Mouse (Mus musculus): ENCODE measurements around the gene Cmbl. TPM values are rescaled to one million over a fixed set of nuclear protein-coding genes. Genes with fewer than 3 reads are reported as not detected.

Cmbl gene
- total and polyA plus RNA-seq, 2 experiments from 2014 or later: 22.8 to 41.0 TPM

GRCm38 (mm10) chr15:31594260-31594659 is 29.1 kb downstream of the Cmbl start:
- DNase-seq (ENCODE audit: low spot score): no peak
- H3K36me3 ChIP-seq (replicated peaks; ENCODE audit: control insufficient read depth, insufficient read depth, low read length): peaks cover 84% of the 10 kb centered on the region
- peaks cover 1% of the 10 kb centered on the region; the same call in 1 of the 2 replicates for H3K4me1 ChIP-seq (ENCODE audit: control insufficient read depth, insufficient read depth)
- no peak overlapping the region for H3K4me3 ChIP-seq (ENCODE audit: low read depth, low read length)
- H3K4me2 ChIP-seq (ENCODE audit: low read depth, low read length): no peak overlapping the region
- H3K9ac ChIP-seq (replicated peaks; ENCODE audit: low read depth, low read length): no peak overlapping the region
- no peak overlapping the region for H3K27ac ChIP-seq (ENCODE audit: low read depth)
- no peak for TF ChIP-seq EP300 (IDR thresholded peaks at IDR 0.05; ENCODE audit: low read depth)
- TF ChIP-seq CTCF (IDR thresholded peaks at IDR 0.05; ENCODE audit: low read depth): no peak
- no peak for ATAC-seq (ENCODE audit: insufficient read depth, low read depth)
- H3K9me3 ChIP-seq (replicated peaks; ENCODE audit: control insufficient read depth, low read length): no peaks in the 10 kb centered on the region
- WGBS: 90% methylated on average over 14 of the region's 14 CpGs
- H3K27me3 ChIP-seq (ENCODE audit: control insufficient read depth, insufficient read depth, low read length): no peaks in the 10 kb centered on the region

- Histone ChIP-seq H3K4me2 (ENCODE audit: low read depth, low read length) (no peak overlapping the region), H3K36me3 (replicated peaks; ENCODE audit: control insufficient read depth, insufficient read depth, low read length) (peaks cover 70% of the 10 kb centered on the region), H3K4me3 (ENCODE audit: low read depth, low read length) (no peak overlapping the region), H3K4me1 (ENCODE audit: control insufficient read depth, insufficient read depth) (peaks cover 15% of the 10 kb centered on the region), H3K27me3 (ENCODE audit: control insufficient read depth, insufficient read depth, low read length) (no peaks in the 10 kb centered on the region), H3K9me3 (replicated peaks; ENCODE audit: control insufficient read depth, low read length) (no peaks in the 10 kb centered on the region), H3K9ac (replicated peaks; ENCODE audit: low read depth, low read length) (no peak overlapping the region), H3K27ac (ENCODE audit: low read depth) (no peak overlapping the region)
- TF ChIP-seq CTCF (IDR thresholded peaks at IDR 0.05; ENCODE audit: low read depth): no peak
- TF ChIP-seq EP300 (IDR thresholded peaks at IDR 0.05; ENCODE audit: low read depth): no peak
- ATAC-seq (ENCODE audit: insufficient read depth, low read depth) (no peak), DNase-seq (ENCODE audit: low spot score) (no peak)
- WGBS: 57% methylated on average over 7 of the region's 7 CpGs
Measured at GRCm38 (mm10) chr15:31595651-31596050, 30.5 kb downstream of the Cmbl start.

- Histone ChIP-seq H3K27ac (ENCODE audit: low read depth) (no peak overlapping the region), H3K4me3 (ENCODE audit: low read depth, low read length) (no peak overlapping the region), H3K9me3 (replicated peaks; ENCODE audit: control insufficient read depth, low read length) (no peaks in the 10 kb centered on the region), H3K9ac (replicated peaks; ENCODE audit: low read depth, low read length) (no peak overlapping the region; the same call in 1 of the 2 replicates), H3K4me2 (ENCODE audit: low read depth, low read length) (peak overlapping the region; percentile 90; the same call in 1 of the 2 replicates), H3K4me1 (ENCODE audit: control insufficient read depth, insufficient read depth) (peaks cover 18% of the 10 kb centered on the region), H3K27me3 (ENCODE audit: control insufficient read depth, insufficient read depth, low read length) (no peaks in the 10 kb centered on the region), H3K36me3 (replicated peaks; ENCODE audit: control insufficient read depth, insufficient read depth, low read length) (peaks cover 28% of the 10 kb centered on the region)
- DNase-seq (ENCODE audit: low spot score): no peak
- no peak for TF ChIP-seq CTCF (IDR thresholded peaks at IDR 0.05; ENCODE audit: low read depth)
- TF ChIP-seq EP300 (IDR thresholded peaks at IDR 0.05; ENCODE audit: low read depth): no peak
- 59% methylated on average over 4 of the region's 4 CpGs for WGBS
- ATAC-seq (ENCODE audit: insufficient read depth, low read depth): no peak
Measured at GRCm38 (mm10) chr15:31599834-31600233, 34.6 kb downstream of the Cmbl start.

- H3K9me3 ChIP-seq (replicated peaks; ENCODE audit: control insufficient read depth, low read length): no peaks in the 10 kb centered on the region
- peak overlapping the region; percentile 70 for H3K4me3 ChIP-seq (ENCODE audit: low read depth, low read length)
- no peak for DNase-seq (ENCODE audit: low spot score)
- 1% methylated on average over 33 of the region's 33 CpGs for WGBS
- H3K27me3 ChIP-seq (ENCODE audit: control insufficient read depth, insufficient read depth, low read length): no peaks in the 10 kb centered on the region
- peak overlapping the region; percentile 90 for H3K4me2 ChIP-seq (ENCODE audit: low read depth, low read length)
- H3K36me3 ChIP-seq (replicated peaks; ENCODE audit: control insufficient read depth, insufficient read depth, low read length): peaks cover 14% of the 10 kb centered on the region; the same call in 1 of the 2 replicates
- peak overlapping the region; percentile 75 for H3K9ac ChIP-seq (replicated peaks; ENCODE audit: low read depth, low read length)
- no peak for TF ChIP-seq EP300 (IDR thresholded peaks at IDR 0.05; ENCODE audit: low read depth)
- no peak for TF ChIP-seq CTCF (IDR thresholded peaks at IDR 0.05; ENCODE audit: low read depth)
- peaks cover 18% of the 10 kb centered on the region for H3K4me1 ChIP-seq (ENCODE audit: control insufficient read depth, insufficient read depth)
- peak overlapping the region; percentile 83 for H3K27ac ChIP-seq (ENCODE audit: low read depth)
- peak; percentile 77 for ATAC-seq (ENCODE audit: insufficient read depth, low read depth)
Measured at GRCm38 (mm10) chr15:31601279-31601645, 36.1 kb downstream of the Cmbl start.

GRCm38 (mm10) chr15:31601646-31602374 is 36.6 kb downstream of the Cmbl start, which contains the start of the genes Cct5 and Fam173b:
TSS of gene Cct5 (minus strand) at chr15:31601804.
TSS of gene Fam173b (plus strand) at chr15:31601852.
- WGBS: under 1% methylated on average over 63 of the region's 63 CpGs
- peak; percentile 97 for DNase-seq (ENCODE audit: low spot score)
- peak; percentile 89 for ATAC-seq (ENCODE audit: insufficient read depth, low read depth)
- Histone ChIP-seq H3K9ac (replicated peaks; ENCODE audit: low read depth, low read length) (peak within 1 kb of the TSS; percentile 75), H3K36me3 (replicated peaks; ENCODE audit: control insufficient read depth, insufficient read depth, low read length) (peaks cover 10% of the 10 kb centered on the region; the same call in 1 of the 2 replicates), H3K9me3 (replicated peaks; ENCODE audit: control insufficient read depth, low read length) (no peaks in the 10 kb centered on the region), H3K4me1 (ENCODE audit: control insufficient read depth, insufficient read depth) (peaks cover 18% of the 10 kb centered on the region), H3K4me2 (ENCODE audit: low read depth, low read length) (peak within 1 kb of the TSS; percentile 90), H3K27me3 (ENCODE audit: control insufficient read depth, insufficient read depth, low read length) (no peaks in the 10 kb centered on the region), H3K27ac (ENCODE audit: low read depth) (peak within 1 kb of the TSS; percentile 83), H3K4me3 (ENCODE audit: low read depth, low read length) (peak within 1 kb of the TSS; percentile 70)
- no peak for TF ChIP-seq CTCF (IDR thresholded peaks at IDR 0.05; ENCODE audit: low read depth)
- TF ChIP-seq EP300 (IDR thresholded peaks at IDR 0.05; ENCODE audit: low read depth): peak; percentile 92

All from heart, postnatal 0 days (tissue).